Mouse (Mus musculus): ENCODE results near the gene Cstad.

Gene Cstad

GRCm38 (mm10) chr2:30595796-30596195 lies 956 bp downstream of the Cstad start:
- DNase-seq (ENCODE audit: low read depth): peak; percentile 72

DNA sequence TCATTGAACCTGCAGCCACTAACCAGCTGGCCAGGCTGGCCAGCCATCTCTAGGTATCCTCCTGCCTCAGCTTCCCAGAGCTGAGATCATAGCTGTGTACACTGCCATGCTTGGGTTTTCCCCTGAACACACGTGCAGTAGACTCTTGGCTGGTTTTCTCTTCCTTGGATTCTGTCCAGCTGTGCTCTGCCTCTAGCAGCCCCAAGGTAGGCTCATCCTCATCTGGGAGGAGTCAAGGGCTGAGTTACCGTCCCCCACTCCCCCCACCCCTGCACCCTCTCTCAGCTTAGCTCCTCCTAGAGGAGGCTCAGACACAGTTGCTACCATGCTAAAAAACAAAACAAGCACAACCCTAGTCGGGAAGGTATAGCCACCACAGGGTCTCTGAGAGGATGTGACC lies 4.8 kb downstream of the Cstad start:
- DNase-seq (ENCODE audit: low read depth): peak; percentile 58

GRCm38 (mm10) chr2:30600291-30600690 lies 5.5 kb downstream of the Cstad start:
- peak; percentile 80 for DNase-seq (ENCODE audit: low read depth)

DNA sequence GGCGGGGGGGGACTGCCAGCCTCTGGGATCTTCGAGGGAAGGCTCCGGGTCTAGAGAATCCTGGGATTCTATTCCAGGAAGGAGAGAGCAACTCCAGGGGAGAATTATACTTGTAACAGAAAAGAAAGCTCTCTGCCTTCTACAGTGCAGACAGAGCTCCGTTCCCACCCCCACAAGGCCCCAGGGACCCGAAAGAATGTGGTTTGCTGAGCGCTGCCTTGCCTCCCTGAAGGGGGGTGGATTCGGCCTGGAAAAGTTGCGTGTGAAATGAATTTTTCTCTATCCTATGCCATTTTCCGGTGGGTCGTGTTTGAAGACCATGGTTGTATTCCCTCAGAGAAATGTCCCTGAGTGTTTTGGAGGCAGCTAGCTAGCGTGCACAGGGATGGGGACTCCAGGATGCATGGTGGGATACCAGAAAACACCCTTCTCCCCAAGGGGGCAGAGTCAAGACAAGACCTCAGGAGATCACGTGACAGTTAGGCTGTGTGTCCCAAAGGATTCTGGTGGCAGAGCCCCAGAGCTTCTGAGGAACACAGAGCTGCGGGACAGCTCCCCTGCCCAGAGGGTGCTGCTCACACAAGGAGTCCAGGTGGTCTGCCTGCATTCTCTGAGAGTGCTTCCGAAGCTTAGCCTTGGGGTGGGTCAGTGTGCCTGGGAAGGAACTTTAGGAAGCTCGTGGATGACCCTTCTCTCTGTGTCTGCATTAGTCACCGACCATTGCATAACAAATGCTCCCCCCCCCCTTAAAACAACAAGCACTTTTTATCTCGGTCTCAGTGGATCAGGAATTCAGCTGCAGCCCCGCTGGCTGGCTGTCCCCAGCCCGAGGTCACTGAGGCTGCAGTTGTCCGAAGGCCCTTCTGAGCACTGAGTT lies 6.4 kb downstream of the Cstad start:
- DNase-seq (ENCODE audit: low read depth): peak; percentile 95

GRCm38 (mm10) chr2:30602451-30602850 lies 7.6 kb downstream of the Cstad start:
- no peak for DNase-seq (ENCODE audit: low read depth)

DNA sequence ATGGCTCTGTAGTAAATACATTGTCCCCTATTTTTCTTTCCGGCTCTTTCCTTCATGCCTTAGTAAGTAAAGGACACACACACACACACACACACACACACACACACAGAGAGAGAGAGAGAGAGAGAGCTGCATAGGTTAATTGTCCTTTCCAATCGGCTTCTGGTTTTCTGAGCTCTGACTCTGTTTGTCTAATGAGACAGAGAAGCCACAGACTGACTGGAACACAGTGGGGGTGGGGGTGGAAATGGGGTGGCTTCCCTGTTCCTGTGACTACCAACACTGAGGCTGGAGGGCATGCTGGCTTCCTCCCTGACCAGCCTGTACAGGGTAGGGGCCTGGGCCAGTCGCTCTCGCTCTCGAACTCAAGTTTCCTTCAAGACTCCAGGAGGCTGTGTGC lies 8.9 kb downstream of the Cstad start:
- DNase-seq (ENCODE audit: low read depth): no peak

GRCm38 (mm10) chr2:30604880-30605761 lies 10.3 kb downstream of the Cstad start:
- DNase-seq (ENCODE audit: low read depth): peak; percentile 84

DNA sequence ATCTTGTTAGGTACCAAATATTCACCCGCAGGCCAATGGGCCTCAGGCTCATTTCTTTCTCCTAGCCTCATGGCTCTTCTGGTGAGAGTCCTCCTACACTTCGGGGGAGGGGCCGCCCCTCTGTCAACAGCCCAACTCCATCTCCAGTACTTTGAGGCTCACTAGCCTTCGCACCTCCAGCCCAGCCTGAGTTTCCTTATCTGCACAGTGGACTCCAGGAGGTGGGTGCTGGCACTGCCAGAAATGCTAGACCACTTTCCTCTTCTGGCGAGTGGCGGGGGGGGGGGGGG lies 10.9 kb downstream of the Cstad start:
- peak; percentile 71 for DNase-seq (ENCODE audit: low read depth)

DNA sequence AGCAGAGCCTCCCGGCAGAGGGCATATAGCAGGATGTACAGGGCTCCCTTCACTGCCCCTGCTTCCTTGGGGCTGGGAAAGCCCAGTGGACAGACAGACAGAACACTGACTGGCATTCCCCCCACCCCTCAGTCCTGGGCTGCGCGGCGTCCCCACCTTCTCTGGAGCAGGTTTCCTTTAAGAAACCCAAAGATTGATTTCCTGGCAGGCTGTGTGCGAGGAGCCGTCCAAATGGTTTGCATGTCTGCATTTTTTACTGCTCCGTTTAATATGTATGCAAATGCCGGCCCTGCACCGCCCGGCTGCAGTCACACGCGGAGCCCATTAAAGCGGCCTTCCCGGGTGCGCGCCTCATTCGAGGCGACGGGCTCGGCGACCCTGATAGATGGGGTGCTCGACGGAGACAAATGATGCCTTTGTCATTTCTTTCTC lies 11.8 kb downstream of the Cstad start:
- no peak for DNase-seq (ENCODE audit: low read depth)

GRCm38 (mm10) chr2:30607941-30608340 lies 13.1 kb downstream of the Cstad start:
- DNase-seq (ENCODE audit: low read depth): no peak

DNA sequence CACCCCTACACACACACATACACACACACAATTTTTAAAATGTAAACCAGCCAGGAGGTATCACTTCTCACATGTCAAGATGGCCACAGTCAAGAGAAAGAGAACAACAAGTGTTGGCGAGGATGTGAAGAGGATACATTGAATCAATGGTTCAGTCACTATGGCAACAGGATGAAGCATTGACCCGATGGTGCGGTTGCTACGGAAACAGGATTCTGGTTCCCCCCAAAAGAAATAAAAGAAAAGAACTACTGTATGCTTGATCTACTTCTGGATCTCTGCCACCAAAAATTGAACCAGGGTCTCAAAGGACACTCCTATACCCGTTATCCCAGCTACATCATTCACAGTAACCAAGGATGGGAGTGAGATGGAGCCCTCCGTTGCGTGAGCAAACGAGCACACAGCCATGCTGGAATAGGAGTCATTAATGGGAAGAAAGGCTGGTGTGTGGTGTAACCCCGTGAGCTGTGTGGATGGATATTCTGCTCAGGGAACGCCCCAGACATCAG lies 13.9 kb downstream of the Cstad start:
- no peak for DNase-seq (ENCODE audit: low read depth)

DNA sequence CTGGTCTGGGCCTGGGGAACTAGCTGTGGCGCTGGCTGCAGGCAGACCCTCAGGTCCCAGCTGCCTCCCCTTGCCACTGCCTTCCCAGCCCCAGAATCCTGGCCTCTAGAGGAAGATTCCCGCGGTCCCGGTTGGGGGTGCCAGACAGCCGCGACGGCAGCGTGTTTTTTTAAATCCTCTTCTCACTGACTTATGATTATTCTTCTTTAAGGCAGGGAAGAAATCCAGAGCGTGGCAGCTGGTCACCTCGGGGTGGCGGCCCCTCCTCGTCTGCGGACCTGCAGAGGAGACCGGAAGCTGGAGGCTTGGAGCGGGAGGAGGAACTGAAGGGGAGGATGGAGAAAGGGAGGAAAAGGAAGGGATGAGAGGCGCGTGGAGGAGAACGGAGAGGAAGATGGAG lies 18.7 kb downstream of the Cstad start:
- peak; percentile 85 for DNase-seq (ENCODE audit: low read depth)

DNA sequence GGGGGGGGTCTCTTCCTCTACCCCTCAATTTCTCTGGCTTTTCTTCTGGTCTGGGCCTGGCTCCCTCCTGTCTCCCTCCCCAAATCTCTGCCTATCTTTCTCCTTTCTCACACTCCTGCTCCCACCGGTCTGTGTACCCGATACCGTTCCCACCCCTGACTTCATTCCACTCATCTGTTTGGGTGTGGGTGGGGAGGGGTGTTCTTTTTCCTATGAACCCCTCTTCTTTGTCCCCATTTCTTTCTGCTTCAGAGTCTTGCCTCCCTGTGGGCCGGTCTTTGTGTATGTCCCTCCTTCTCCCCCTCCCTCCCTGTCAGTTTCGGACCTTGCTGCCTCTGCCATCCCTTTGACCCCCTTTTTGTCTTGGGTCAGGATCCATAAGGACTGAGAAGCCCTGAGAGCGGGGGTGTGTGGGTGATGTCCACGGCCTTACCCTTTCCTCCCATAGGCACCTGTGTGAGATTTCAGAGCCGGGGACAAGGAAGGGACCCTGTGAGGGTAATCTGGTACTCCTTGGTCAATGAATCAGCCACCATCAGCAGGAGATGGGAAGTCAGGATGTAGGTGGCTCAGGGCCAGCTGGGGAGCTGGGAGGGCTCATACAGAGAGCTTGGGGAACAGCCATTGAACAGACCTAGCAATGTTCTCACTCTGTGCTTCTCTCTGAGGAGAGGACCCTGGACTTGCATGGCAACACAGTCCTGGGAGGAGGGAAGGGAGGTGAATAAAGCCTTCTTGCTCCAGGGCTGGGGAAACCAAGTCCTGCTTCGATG lies 19.5 kb downstream of the Cstad start:
- peak; percentile 58 for DNase-seq (ENCODE audit: low read depth)

- DNase-seq (ENCODE audit: low read depth): no peak
Measured at GRCm38 (mm10) chr2:30615869-30616268, 21.0 kb downstream of the Cstad start.

GRCm38 (mm10) chr2:30616464-30616863 lies 21.6 kb downstream of the Cstad start:
- no peak for DNase-seq (ENCODE audit: low read depth)

DNA sequence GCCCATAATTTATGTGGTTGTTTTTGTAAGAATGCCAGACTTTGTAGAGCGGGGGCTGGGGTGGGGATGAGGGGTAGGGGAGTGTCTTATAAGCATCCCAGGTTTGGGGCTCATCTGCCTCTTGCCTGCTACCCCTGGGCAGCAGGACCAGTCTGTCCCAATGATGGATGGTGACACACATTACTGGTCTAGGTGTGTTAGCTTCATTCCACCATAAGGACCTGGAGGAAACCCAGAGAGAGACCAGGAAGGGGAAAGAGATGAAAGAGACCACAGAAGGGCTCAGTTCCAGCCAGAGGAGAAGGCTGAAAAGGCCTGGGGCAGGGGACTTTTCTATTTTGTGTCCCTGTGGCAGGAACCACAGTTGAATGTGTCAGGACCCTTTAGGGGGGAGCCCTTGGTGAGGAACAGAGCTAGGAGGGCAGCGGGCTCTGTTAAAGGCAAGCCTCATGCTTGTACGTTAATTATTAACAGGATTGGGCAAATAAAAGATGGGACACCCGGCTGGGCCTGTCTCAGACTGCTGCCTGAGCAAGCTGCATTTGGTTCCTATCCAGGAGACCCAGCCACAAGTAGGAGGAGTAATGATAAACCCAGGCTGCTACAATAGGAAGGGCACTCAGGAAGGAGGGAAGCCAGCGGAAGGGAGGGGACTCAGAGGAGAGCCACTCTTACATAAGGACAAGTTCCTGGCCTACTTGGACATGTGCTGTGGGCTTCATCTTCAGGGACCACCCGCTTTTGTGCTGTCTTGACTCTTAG lies 23.8 kb downstream of the Cstad start:
- peak; percentile 43 for DNase-seq (ENCODE audit: low read depth)

DNA sequence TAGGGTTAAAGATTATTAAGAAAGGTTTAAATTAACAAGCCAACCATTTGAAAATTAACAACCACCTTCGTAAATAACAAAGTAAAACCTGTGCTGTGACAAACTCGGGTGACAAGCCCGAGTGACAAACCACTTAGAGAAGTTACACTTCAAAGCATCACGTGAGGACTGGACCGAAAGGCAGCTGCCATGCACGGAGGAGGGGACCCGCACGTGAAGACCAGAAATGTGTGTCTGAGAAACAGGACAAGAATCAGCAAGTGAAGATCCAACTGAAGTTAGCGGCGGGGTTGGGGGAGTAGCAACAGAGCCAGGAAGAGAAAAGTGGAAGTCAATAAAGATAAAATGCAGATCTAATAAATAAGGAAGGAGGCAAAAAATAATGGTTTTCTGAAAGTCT lies 29.0 kb downstream of the Cstad start:
- DNase-seq (ENCODE audit: low read depth): no peak

DNA sequence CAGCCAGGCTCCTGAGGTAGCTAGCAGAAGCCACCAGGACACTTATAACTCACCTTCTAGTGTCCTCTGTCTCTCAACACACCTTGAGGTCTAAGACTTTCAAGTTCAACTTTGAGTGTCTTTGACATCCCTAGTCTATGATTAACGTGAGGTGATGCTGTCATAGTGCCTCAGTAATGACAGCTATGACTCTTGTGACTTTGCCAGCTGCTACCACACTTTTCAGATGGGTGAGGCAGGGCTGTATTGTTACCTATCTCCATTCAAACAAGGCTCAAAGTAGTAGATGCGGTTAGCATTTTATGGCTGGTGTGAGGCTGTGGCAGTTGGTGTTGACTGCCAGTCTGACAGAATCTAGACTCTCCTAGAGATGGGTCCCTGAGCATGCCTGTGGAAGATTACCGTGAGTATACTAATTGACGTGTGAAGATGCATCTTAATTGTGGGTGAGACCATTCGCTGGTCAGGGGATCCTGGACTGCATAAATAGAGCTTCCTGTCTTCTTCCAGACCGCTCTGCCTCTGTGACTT lies 30.5 kb downstream of the Cstad start:
- DNase-seq (ENCODE audit: low read depth): no peak

DNA sequence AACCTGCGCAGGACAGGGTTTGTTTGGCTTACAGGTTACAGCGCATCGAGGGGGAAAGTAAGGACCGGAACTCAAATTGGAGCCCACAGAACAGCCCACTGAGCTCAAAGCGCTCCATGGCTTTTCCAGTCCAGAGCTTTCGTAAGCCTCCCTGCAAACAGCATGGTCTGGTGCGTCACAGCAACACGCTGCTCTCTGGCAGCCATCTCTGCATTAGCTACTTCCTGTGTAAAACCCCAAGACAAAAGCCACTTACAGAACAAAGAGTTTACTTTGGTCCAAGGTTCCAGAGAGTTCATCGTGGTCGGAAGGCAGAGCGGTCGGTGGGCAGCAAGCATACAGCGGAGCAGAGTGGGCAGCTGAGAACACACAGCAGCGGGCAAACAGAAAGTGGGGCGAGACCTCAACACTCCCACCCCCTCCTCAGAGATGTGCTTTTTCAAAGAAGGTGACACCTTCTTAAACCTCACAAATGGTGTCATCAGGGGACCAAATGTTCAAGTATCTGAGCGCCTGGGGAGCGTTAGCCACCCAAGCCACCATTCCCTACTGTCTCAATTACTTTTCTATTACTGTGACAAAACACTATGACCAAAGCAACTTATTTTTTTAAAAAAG lies 31.3 kb downstream of the Cstad start:
- DNase-seq (ENCODE audit: low read depth): no peak

DNA sequence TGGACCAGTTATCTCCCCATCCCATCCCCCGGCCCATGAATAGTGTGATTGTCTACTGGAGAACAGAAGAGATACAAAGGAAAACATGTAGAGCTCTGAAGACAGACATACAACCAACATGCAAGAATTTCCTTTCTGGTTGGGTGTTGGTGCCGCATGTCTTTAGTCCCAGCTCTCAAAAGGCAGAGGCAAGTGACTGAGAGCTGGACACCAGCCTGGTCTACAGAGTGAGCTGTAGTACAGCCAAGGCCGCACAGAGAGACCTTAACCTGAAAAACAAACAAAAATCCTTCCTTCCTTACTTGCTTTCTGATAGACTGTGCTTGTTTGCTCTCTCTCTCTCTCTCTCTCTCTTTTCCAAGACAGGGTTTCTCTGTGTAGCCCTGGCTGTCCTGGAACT lies 32.5 kb downstream of the Cstad start:
- DNase-seq (ENCODE audit: low read depth): no peak

DNA sequence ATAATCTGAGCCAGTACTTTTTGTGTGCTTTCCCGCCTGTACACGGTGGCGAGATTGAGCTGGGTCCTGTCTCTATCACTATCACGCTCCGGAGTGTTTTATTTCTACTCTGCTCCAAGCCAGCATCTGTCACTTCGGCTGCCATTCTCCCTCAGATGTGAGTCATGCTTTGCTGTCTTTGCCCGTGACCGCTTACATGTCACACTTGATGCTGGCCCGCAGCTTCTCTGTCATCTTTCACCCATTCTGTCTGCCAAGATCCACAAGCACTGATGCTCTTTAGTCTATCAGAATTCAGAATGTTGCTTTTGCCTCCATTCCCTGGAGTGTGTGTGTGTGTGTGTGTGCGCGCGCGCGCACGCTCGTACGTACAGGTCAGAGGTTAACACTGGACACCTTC lies 33.5 kb downstream of the Cstad start:
- DNase-seq (ENCODE audit: low read depth): no peak

Data from NIH3T3 (cell line).